Mouse (Mus musculus) forebrain, embryonic 14.5 days (tissue): Measurements from ENCODE around the gene Clec11a. TPM values are rescaled to one million over a fixed set of nuclear protein-coding genes. Genes with fewer than 3 reads are reported as not detected.

Experiments
- ATAC-seq: fragments of 200-750 bp; cut with Nextera tagmentation; 2 replicates; pipeline ENCODE4 v1.8.0; 2017; ENCODE audit warnings: mild to moderate bottlenecking, moderate library complexity
- DNase-seq: peaks from one replicate; pipeline ENCODE4 v3.0.0-alpha.2; 2015; ENCODE audit warnings: low spot score
- H3K27ac ChIP-seq: fragments of 300-500 bp; sonication (generic); 2 replicates; pipeline ENCODE4 v1.5.1; 2014; ENCODE audit warnings: low read depth, mild to moderate bottlenecking, control low read depth, low read length, moderate library complexity
- H3K27me3 ChIP-seq: fragments of 300-500 bp; sonication (generic); replicated peaks from 2 replicates; pipeline ENCODE4 v1.6.1; 2014; ENCODE audit warnings: low read length, control low read depth, mixed read lengths; ENCODE audit not compliant: control insufficient read depth, insufficient read depth
- H3K36me3 ChIP-seq: fragments of 300-500 bp; sonication (generic); 2 replicates; pipeline ENCODE4 v1.6.1; 2014; ENCODE audit warnings: low read length, control low read depth; ENCODE audit not compliant: control insufficient read depth, insufficient read depth
- H3K4me1 ChIP-seq: fragments of 300-500 bp; sonication (generic); 2 replicates; pipeline ENCODE4 v1.6.1; 2014; ENCODE audit warnings: antibody characterized with exemption, low read length, control low read depth; ENCODE audit not compliant: control insufficient read depth, insufficient read depth
- H3K4me2 ChIP-seq: fragments of 300-500 bp; sonication (generic); 2 replicates; pipeline ENCODE4 v1.6.1; 2014; ENCODE audit warnings: mild to moderate bottlenecking, control low read depth, low read length
- H3K4me3 ChIP-seq: fragments of 300-500 bp; sonication (generic); 2 replicates; pipeline ENCODE4 v1.5.1; 2014; ENCODE audit warnings: low read depth, low read length, control low read depth
- H3K9ac ChIP-seq: fragments of 300-500 bp; sonication (generic); 2 replicates; pipeline ENCODE4 v1.6.1; 2014; ENCODE audit warnings: mild to moderate bottlenecking, low read length, control low read depth, moderate library complexity
- H3K9me3 ChIP-seq: fragments of 300-500 bp; sonication (generic); replicated peaks from 2 replicates; pipeline ENCODE4 v1.6.1; 2016; ENCODE audit warnings: low read length, control low read depth, mixed read lengths; ENCODE audit not compliant: control insufficient read depth
- WGBS: fragments of 180-500 bp; shearing (Covaris S2); extraction: QIAGEN DNeasy Blood & Tissue Kit; methylation state at CpG from one replicate; pipeline ENCODE4 v1.1.7; 2014; 5-methylcytosine and 5-hydroxymethylcytosine counted together
- polyA plus RNA-seq: library from polyadenylated mRNA; unstranded; fragments of >200 nt; fragmentation: Nextera tagmentation; extraction: Ambion mirVana; gene quantifications from 2 replicates; pipeline ENCODE4 v1.2.1, GENCODE M21; 2014

Clec11a gene
- polyA plus RNA-seq, 1 experiment from 2014 or later = 4.5 TPM

GRCm38 (mm10) chr7:44274096-44274495 lies 32.6 kb downstream of the Clec11a start:
- Histone ChIP-seq H3K36me3 (no peaks in the 10 kb centered on the region), H3K9ac (no peak overlapping the region), H3K27ac (no peak overlapping the region), H3K27me3 (no peaks in the 10 kb centered on the region), H3K4me1 (no peaks in the 10 kb centered on the region), H3K9me3 (no peaks in the 10 kb centered on the region), H3K4me3 (no peak overlapping the region), H3K4me2 (no peak overlapping the region)
- ATAC-seq (no peak), DNase-seq (no peak)
- 44% methylated on average over 11 of the region's 11 CpGs for WGBS

DNA sequence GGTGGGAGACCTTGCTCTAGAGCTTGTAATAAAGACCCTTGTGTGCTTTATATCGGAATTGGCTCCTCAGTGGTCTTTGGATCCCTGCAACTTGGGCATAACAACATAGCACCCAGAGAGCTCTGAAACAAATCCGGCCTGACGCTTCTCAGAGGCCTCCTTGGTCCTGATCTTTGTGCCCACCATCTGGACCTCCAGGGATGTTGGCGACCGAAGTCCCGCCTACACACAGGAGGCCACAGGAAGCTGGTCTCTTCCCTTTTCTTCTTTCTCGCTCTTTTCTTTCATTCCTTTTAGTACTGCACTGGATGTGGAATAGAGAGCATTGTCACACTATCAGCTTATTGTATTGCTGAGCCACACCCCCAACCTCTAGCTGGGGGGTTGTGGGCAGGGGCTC lies 33.3 kb downstream of the Clec11a start:
- no peak for ATAC-seq
- Histone ChIP-seq H3K4me3 (no peak overlapping the region), H3K9ac (no peak overlapping the region), H3K27ac (no peak overlapping the region), H3K36me3 (no peaks in the 10 kb centered on the region), H3K27me3 (no peaks in the 10 kb centered on the region), H3K9me3 (no peaks in the 10 kb centered on the region), H3K4me2 (no peak overlapping the region), H3K4me1 (no peaks in the 10 kb centered on the region)
- 64% methylated on average over 7 of the region's 7 CpGs for WGBS
- no peak for DNase-seq

DNA sequence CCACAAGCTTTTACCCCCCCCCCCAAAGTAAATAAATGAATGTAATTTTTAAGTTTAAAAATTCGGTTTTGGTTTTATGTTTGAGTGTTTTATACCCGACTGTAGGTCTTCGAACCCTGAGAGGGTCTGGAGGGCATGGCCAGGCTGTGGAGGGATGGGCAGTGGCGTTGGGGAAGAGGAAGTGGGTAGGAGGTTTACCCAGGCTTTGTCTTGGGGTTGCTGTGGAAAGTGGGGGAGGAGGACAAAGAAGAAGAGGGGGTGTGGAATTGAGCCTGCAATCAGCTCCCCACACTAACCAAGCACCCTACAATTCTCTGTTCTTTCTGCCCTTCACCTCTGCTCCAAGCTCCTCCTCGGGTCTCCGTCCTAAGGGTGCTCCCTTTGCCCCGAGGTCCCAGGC lies 34.2 kb downstream of the Clec11a start:
- no peak overlapping the region for H3K27ac ChIP-seq
- no peak overlapping the region for H3K4me2 ChIP-seq
- H3K9me3 ChIP-seq = no peaks in the 10 kb centered on the region
- DNase-seq (no peak), ATAC-seq (no peak)
- H3K9ac ChIP-seq = no peak overlapping the region
- no peaks in the 10 kb centered on the region for H3K36me3 ChIP-seq
- 86% methylated on average over 7 of the region's 7 CpGs for WGBS
- H3K27me3 ChIP-seq = no peaks in the 10 kb centered on the region
- no peaks in the 10 kb centered on the region for H3K4me1 ChIP-seq
- no peak overlapping the region for H3K4me3 ChIP-seq

- ATAC-seq = no peak
- Histone ChIP-seq H3K4me3 (no peak overlapping the region), H3K27me3 (no peaks in the 10 kb centered on the region), H3K4me2 (no peak overlapping the region), H3K27ac (no peak overlapping the region), H3K9ac (no peak overlapping the region), H3K36me3 (no peaks in the 10 kb centered on the region), H3K4me1 (no peaks in the 10 kb centered on the region), H3K9me3 (no peaks in the 10 kb centered on the region)
- WGBS = 80% methylated on average over 2 of the region's 2 CpGs
- DNase-seq = peak; percentile 46
Measured at GRCm38 (mm10) chr7:44271309-44271708, 35.4 kb downstream of the Clec11a start.

DNA sequence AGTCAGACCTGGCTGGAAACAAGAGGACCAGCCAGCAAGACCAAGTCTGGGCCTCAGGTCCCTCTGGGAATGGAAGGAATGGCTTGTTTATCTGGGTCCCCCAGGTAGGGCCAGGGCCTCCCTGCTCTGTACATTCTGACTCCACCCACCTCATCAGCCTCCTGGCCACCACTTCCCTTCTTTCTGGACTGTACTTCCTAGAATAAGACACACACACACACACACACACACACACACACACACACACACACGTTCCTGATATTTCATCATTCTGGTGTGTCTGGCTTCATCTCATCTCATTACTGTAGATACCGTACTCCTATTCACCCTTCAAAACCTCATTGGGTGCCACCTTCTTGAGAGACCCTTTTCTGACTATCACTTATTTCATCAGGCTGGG lies 37.3 kb downstream of the Clec11a start:
- Histone ChIP-seq H3K27ac (no peak overlapping the region), H3K9me3 (no peaks in the 10 kb centered on the region), H3K27me3 (no peaks in the 10 kb centered on the region), H3K4me2 (no peak overlapping the region), H3K4me3 (no peak overlapping the region), H3K9ac (no peak overlapping the region), H3K36me3 (no peaks in the 10 kb centered on the region), H3K4me1 (no peaks in the 10 kb centered on the region)
- ATAC-seq (no peak), DNase-seq (no peak)
- 91% methylated on average over 2 of the region's 2 CpGs for WGBS

DNA sequence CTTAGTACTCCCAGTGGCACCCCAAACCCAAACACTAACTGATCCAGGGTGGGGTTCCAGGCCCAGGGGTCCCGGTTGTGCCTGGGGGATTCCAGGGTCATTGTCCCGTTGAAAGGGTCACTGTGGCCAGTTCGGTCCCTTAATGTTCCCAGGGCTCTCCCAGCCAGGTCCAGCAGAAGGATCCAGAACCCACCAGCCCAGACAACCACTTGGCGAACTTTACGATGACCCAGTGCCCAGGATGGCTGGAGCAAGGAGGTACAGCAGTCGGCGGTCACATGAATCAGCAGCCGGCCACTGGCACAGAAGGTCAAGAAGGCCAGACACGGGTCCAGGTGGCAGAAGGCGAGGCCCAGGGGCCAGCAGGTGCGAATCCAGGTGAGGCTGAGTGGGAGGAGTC lies 38.6 kb downstream of the Clec11a start:
- 83% methylated on average over 11 of the region's 11 CpGs for WGBS
- DNase-seq (no peak), ATAC-seq (no peak)
- no peak overlapping the region for H3K9ac ChIP-seq
- no peak overlapping the region for H3K27ac ChIP-seq
- no peaks in the 10 kb centered on the region for H3K36me3 ChIP-seq
- H3K4me3 ChIP-seq = no peak overlapping the region
- no peaks in the 10 kb centered on the region for H3K4me1 ChIP-seq
- H3K4me2 ChIP-seq = no peak overlapping the region
- H3K27me3 ChIP-seq = no peaks in the 10 kb centered on the region
- no peaks in the 10 kb centered on the region for H3K9me3 ChIP-seq

DNA sequence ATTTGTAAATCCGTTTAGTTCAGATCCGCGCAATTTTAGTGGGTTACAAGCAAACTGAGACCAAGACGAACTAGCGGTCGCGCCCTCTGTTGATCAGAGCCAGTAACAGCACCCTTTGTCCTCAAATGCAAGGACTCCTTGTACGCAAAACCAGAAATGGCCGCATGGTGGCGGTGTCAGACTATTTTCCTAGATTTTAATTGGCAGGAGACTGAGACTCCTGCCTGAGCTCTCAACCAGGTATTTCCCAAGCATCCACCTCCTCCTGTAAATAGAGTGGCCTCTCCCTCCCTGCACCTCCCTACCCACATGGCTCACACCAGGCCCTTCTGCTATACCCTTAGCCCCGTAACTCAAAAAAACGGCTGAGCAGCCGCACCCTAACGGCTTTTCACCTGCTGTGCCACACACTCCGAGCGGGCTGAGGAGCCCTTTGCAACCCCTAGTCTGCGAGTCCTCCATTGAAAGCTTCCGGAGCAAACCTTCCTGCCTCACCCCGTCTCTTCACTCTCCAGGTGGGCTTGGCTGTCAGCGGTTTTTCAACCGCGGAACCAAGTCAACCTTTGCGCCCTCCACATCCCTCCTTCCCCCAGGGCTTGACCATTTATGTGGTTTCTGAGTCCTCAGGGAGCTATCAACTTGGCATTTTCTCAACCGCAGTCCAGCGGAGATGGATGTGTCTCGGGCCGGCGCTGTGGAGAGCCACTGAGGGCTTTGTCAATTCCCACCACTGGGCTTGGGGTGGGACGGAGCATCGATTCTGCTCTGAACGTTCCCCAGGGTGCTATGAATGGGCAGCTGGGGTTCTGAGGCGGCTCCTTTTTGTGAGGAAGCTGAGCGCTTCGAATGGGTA lies 43.7 kb downstream of the Clec11a start:
- peak overlapping the region; percentile 46 for H3K4me2 ChIP-seq
- H3K9ac ChIP-seq = peak overlapping the region; percentile 42; the same call in 1 of the 2 replicates
- peak overlapping the region; percentile 21 for H3K4me3 ChIP-seq
- no peaks in the 10 kb centered on the region for H3K36me3 ChIP-seq
- H3K9me3 ChIP-seq = no peaks in the 10 kb centered on the region
- H3K4me1 ChIP-seq = no peaks in the 10 kb centered on the region
- DNase-seq (peak; percentile 98), ATAC-seq (peak; percentile 83)
- WGBS = 2% methylated on average over 34 of the region's 34 CpGs
- H3K27ac ChIP-seq = no peak overlapping the region
- no peaks in the 10 kb centered on the region for H3K27me3 ChIP-seq

- Histone ChIP-seq H3K4me1 (no peaks in the 10 kb centered on the region), H3K27me3 (no peaks in the 10 kb centered on the region), H3K9ac (no peak within 1 kb of the TSS), H3K4me3 (no peak within 1 kb of the TSS), H3K9me3 (no peaks in the 10 kb centered on the region), H3K36me3 (0 out of 2 replicates have a peak, but pooled peaks cover 2% of the 10 kb centered on the region), H3K27ac (no peak within 1 kb of the TSS), H3K4me2 (no peak within 1 kb of the TSS)
- WGBS = 62% methylated on average over 5 of the region's 5 CpGs
- no peak for ATAC-seq
- DNase-seq = no peak
Measured at GRCm38 (mm10) chr7:44261147-44261546, 45.6 kb downstream of the Clec11a start, which contains the start of gene Gm15517. Gene Gm15517, plus strand, starts transcription at chr7:44261447.

DNA sequence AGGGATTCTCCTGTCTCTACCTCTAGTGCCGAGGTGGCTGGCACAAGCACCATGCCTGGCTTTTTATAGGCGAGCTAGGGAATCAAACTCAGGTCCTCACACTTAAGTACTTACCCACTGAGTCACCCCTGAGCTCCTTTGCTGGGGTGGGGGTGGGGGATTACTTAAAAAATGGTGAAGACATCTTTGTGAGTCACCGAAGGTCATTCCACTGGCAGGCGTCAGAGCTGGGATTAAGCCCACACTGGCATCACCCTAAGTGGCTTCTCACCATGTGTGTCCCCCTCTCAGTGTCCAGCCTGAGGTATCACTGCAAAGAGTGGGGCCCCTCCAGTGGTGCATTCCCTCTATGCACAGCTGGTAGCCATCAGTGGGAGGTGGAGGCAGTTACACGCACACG lies 46.3 kb downstream of the Clec11a start:
- Histone ChIP-seq H3K9ac (no peak overlapping the region), H3K36me3 (0 out of 2 replicates have a peak, but pooled peaks cover 2% of the 10 kb centered on the region), H3K4me3 (no peak overlapping the region), H3K4me1 (no peaks in the 10 kb centered on the region), H3K27me3 (no peaks in the 10 kb centered on the region), H3K27ac (no peak overlapping the region), H3K9me3 (no peaks in the 10 kb centered on the region), H3K4me2 (no peak overlapping the region)
- no peak for ATAC-seq
- no peak for DNase-seq
- WGBS = 76% methylated on average over 6 of the region's 6 CpGs
